Mouse (Mus musculus) forebrain, embryonic 14.5 days (tissue): ENCODE data around the gene Crhr2. TPM values are rescaled to one million over a fixed set of nuclear protein-coding genes. Genes with fewer than 3 reads are reported as not detected.

ENCODE experiments used
- ATAC-seq: fragments of 200-750 bp; cut with Nextera tagmentation; 2 replicates; pipeline ENCODE4 v1.8.0; 2017; ENCODE audit warnings: mild to moderate bottlenecking, moderate library complexity
- DNase-seq: peaks from one replicate; pipeline ENCODE4 v3.0.0-alpha.2; 2015; ENCODE audit warnings: low spot score
- H3K27ac ChIP-seq: fragments of 300-500 bp; sonication (generic); 2 replicates; pipeline ENCODE4 v1.5.1; 2014; ENCODE audit warnings: low read depth, mild to moderate bottlenecking, control low read depth, low read length, moderate library complexity
- H3K27me3 ChIP-seq: fragments of 300-500 bp; sonication (generic); replicated peaks from 2 replicates; pipeline ENCODE4 v1.6.1; 2014; ENCODE audit warnings: low read length, control low read depth, mixed read lengths; ENCODE audit not compliant: control insufficient read depth, insufficient read depth
- H3K36me3 ChIP-seq: fragments of 300-500 bp; sonication (generic); 2 replicates; pipeline ENCODE4 v1.6.1; 2014; ENCODE audit warnings: low read length, control low read depth; ENCODE audit not compliant: control insufficient read depth, insufficient read depth
- H3K4me1 ChIP-seq: fragments of 300-500 bp; sonication (generic); 2 replicates; pipeline ENCODE4 v1.6.1; 2014; ENCODE audit warnings: antibody characterized with exemption, low read length, control low read depth; ENCODE audit not compliant: control insufficient read depth, insufficient read depth
- H3K4me2 ChIP-seq: fragments of 300-500 bp; sonication (generic); 2 replicates; pipeline ENCODE4 v1.6.1; 2014; ENCODE audit warnings: mild to moderate bottlenecking, control low read depth, low read length
- H3K4me3 ChIP-seq: fragments of 300-500 bp; sonication (generic); 2 replicates; pipeline ENCODE4 v1.5.1; 2014; ENCODE audit warnings: low read depth, low read length, control low read depth
- H3K9ac ChIP-seq: fragments of 300-500 bp; sonication (generic); 2 replicates; pipeline ENCODE4 v1.6.1; 2014; ENCODE audit warnings: mild to moderate bottlenecking, low read length, control low read depth, moderate library complexity
- H3K9me3 ChIP-seq: fragments of 300-500 bp; sonication (generic); replicated peaks from 2 replicates; pipeline ENCODE4 v1.6.1; 2016; ENCODE audit warnings: low read length, control low read depth, mixed read lengths; ENCODE audit not compliant: control insufficient read depth
- WGBS: fragments of 180-500 bp; shearing (Covaris S2); extraction: QIAGEN DNeasy Blood & Tissue Kit; methylation state at CpG from one replicate; pipeline ENCODE4 v1.1.7; 2014; 5-methylcytosine and 5-hydroxymethylcytosine counted together
- polyA plus RNA-seq: library from polyadenylated mRNA; unstranded; fragments of >200 nt; fragmentation: Nextera tagmentation; extraction: Ambion mirVana; gene quantifications from 2 replicates; pipeline ENCODE4 v1.2.1, GENCODE M21; 2014

Gene Crhr2
- 0.50 and 0.62 TPM in 2 replicates for polyA plus RNA-seq

DNA sequence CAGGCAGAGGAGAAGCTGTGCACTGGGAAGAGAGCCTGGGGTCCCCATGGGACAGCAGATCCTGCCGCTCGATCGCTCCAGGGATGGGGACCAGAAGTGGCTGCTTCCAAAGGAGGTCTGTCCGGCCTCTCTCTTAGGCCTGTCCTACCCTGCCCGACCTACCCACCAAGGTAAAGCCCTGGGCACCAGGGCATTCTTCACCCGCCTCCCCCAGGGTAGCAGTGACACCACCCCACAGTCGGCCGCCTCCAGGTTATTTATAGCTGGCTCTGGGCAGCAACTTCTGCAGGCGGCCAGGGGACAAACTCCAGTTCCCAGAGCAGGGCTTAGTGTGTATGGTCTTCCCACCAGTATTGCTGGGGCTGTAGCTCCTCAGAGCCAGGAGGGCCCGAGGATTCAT is at the start of gene Crhr2:
Crhr2 (minus strand) TSS at position 223 of the 400 bp plus-strand sequence.
- Histone ChIP-seq H3K9me3 (no peaks in the 10 kb centered on the region), H3K27ac (no peak within 1 kb of the TSS), H3K9ac (no peak within 1 kb of the TSS), H3K4me2 (no peak within 1 kb of the TSS), H3K27me3 (no peaks in the 10 kb centered on the region), H3K4me3 (no peak within 1 kb of the TSS), H3K36me3 (no peaks in the 10 kb centered on the region), H3K4me1 (no peaks in the 10 kb centered on the region)
- DNase-seq (no peak), ATAC-seq (no peak)
- 73% methylated on average over 10 of the region's 10 CpGs for WGBS

DNA sequence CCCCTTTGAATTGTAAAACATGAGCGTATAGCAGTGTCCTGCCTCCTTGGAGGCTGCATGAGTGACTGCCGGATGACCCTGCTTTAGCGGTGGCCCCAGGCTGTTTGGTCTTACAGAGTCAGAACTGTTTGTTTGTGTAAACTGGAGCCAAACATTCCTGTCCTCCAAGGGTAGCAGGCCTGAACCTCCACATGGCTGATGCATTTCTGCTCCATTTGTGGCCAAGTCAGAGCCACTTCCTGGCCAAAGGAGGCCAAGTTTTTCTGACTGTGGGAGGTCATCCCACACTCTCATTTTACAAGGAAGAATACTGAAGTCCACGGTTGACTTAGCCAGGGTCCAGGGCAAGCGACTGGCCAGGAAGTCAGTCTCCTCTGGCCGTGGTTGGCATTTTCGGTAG is 46.7 kb upstream of the Crhr2 start:
- Histone ChIP-seq H3K36me3 (no peaks in the 10 kb centered on the region), H3K4me1 (no peaks in the 10 kb centered on the region), H3K27me3 (no peaks in the 10 kb centered on the region), H3K9ac (no peak overlapping the region), H3K4me2 (no peak overlapping the region), H3K27ac (no peak overlapping the region), H3K9me3 (no peaks in the 10 kb centered on the region), H3K4me3 (no peak overlapping the region)
- no peak for ATAC-seq
- no peak for DNase-seq
- 87% methylated on average over 7 of the region's 7 CpGs for WGBS

DNA sequence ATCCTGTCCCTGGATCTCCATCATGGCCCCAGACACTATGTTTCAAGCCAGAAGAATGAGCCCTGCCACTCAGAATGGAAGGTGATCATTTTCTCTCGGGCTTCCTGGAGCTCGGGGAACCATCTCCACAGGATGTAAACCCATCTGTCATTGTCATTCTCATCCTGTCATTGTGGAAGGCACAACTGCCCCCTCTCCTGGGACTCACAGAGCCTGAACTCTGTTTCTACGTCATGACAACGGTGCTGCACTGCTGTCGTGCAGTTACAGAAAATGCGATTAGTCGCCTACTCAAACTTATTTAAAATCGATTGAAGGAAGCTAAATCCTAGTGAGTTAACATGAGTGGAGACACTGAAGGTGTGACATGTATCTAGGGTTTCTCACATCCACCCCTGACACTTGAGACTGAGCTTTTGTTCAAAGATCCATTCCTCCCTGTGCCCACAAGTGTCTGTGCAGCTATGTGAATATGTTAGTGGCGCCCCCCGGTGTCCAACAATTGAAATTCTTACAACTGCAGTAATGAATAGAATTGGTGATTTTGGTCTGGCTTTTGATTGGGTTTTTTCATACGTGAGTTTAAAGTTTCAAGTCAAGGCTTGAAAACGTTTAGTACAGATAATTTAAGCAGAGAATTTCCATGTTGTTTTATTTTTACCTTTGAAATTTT is 44.4 kb upstream of the Crhr2 start:
- Histone ChIP-seq H3K4me3 (no peak overlapping the region), H3K36me3 (no peaks in the 10 kb centered on the region), H3K4me1 (no peaks in the 10 kb centered on the region), H3K27ac (no peak overlapping the region), H3K27me3 (no peaks in the 10 kb centered on the region), H3K4me2 (no peak overlapping the region), H3K9me3 (no peaks in the 10 kb centered on the region), H3K9ac (no peak overlapping the region)
- WGBS: 58% methylated on average over 12 of the region's 12 CpGs
- DNase-seq: no peak
- no peak for ATAC-seq

DNA sequence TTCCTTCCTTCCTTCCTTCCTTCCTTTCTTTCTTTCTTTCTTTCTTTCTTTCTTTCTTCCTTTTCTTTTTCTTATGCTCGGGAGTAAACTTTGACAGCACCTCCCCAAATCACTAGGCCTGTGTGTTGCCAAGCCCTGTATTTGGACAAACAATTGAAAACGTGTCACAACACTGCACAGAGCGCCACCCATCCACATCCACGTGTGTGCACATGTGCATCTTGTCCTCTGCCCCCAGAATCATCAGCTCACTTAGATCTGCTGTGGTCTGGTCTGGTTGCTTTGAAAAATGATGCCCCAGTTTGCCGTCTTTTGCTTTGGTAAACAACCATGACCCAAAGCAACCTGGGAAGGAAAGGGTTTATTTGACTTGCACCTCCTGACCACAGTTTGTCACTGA is 43.1 kb upstream of the Crhr2 start:
- ATAC-seq: no peak
- Histone ChIP-seq H3K9me3 (no peaks in the 10 kb centered on the region), H3K4me2 (no peak overlapping the region), H3K27me3 (no peaks in the 10 kb centered on the region), H3K36me3 (no peaks in the 10 kb centered on the region), H3K4me1 (no peaks in the 10 kb centered on the region), H3K27ac (no peak overlapping the region), H3K4me3 (no peak overlapping the region), H3K9ac (no peak overlapping the region)
- WGBS: 50% methylated on average over 5 of the region's 5 CpGs
- DNase-seq: no peak

DNA sequence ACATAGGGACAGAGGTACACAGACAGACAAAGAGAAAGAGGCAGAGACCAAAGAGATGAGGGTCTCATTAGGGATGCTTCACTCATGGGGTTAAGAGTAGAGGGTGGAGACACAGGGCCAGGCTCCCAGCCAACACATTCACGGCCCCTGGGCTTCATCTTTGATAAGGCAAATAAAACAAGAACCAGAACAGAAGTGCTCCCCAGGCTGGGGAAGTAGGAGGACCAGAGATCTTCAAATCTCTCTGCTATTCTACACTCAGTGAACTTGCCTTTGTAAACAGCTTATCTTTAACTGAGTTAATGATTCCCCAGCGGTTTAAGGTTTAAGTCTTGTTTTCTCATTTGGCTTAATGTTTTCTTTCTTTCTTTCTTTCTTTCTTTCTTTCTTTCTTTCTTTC is 42.6 kb upstream of the Crhr2 start:
- Histone ChIP-seq H3K9me3 (no peaks in the 10 kb centered on the region), H3K4me1 (no peaks in the 10 kb centered on the region), H3K27ac (no peak overlapping the region), H3K4me2 (no peak overlapping the region), H3K4me3 (no peak overlapping the region), H3K27me3 (no peaks in the 10 kb centered on the region), H3K36me3 (no peaks in the 10 kb centered on the region), H3K9ac (no peak overlapping the region)
- ATAC-seq (no peak), DNase-seq (no peak)
- WGBS: 44% methylated on average over 2 of the region's 2 CpGs

DNA sequence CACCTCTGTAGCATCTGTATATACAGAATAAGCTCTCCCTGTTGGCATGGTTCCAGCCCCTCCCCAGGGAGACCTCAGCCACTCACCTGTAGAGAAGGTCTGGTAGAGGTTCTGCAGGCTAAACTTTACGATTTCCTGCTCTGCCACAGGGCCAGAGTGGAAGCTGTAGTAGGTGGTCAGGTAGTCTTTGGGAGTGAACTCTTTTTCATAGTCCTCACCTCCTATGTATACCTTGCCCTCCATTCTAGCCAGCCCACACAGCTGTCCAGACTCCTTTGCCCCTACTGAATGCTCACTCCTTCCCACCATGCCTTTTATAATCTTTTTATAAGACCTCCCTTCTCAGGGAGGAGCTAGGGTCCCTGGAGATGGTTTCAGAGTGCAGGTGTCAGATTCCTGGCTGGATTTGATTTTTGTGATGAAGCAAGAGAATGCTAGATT is 41.9 kb upstream of the Crhr2 start, which contains the start of gene Inmt:
Inmt (minus strand) TSS at position 303 of the 441 bp plus-strand sequence.
- H3K27me3 ChIP-seq: no peaks in the 10 kb centered on the region
- no peak within 1 kb of the TSS for H3K9ac ChIP-seq

DNA sequence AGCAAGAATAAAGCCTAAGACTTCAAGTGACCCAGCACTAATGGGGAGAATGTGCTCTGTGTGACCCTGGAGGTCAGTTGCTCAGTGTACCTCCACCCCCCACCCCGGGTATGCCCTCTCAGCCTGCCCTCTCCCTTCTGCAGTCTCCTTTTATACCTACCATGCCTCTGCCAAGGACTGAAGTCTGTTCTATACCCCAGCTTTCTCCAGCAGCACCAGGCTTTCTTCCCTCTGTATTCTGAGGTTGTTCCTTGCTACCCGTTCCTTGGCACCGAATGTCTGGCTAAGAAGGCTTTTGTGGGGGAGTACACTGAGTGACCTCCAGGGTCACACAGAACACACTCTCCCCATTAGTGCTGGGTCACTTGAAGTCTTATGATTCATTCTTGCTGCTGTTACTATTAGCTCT is 41.1 kb upstream of the Crhr2 start:
- no peaks in the 10 kb centered on the region for H3K27me3 ChIP-seq
- 7% methylated on average over 3 of the region's 3 CpGs for WGBS
- DNase-seq: no peak
- no peak overlapping the region for H3K4me2 ChIP-seq
- no peak for ATAC-seq
- no peaks in the 10 kb centered on the region for H3K36me3 ChIP-seq
- H3K9ac ChIP-seq: no peak overlapping the region
- H3K27ac ChIP-seq: no peak overlapping the region
- no peaks in the 10 kb centered on the region for H3K4me1 ChIP-seq
- no peaks in the 10 kb centered on the region for H3K9me3 ChIP-seq
- H3K4me3 ChIP-seq: no peak overlapping the region

More for the DNA sequence above, 41.9 kb upstream of the Crhr2 start, which contains the start of gene Inmt:
- Histone ChIP-seq H3K27ac (no peak within 1 kb of the TSS), H3K4me2 (no peak within 1 kb of the TSS), H3K36me3 (no peaks in the 10 kb centered on the region), H3K9me3 (no peaks in the 10 kb centered on the region), H3K4me1 (no peaks in the 10 kb centered on the region), H3K4me3 (no peak within 1 kb of the TSS)
- ATAC-seq (no peak), DNase-seq (no peak)
- 78% methylated on average over 1 of the region's 1 CpGs for WGBS

DNA sequence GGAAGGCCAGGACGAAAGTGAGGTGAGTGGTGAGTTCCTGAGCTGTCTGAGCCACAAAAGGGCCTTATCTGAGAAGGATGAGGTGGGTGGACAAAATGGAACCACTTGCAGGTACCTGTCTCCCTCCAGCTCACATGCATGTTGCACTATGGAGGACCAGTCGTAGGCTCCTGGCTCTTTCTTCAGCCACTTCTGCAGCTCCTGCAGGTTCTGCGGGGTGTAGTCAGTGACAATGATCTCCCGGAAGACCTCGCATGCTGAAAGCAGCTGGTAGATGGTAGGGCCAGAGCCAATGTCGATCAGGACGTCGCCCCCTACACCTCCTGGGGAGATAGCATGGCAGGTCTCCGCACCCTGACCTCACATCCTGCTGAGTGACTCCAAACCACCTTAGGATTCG is 40.4 kb upstream of the Crhr2 start:
- Histone ChIP-seq H3K4me3 (no peak overlapping the region), H3K4me1 (no peaks in the 10 kb centered on the region), H3K27ac (no peak overlapping the region), H3K36me3 (no peaks in the 10 kb centered on the region), H3K4me2 (no peak overlapping the region), H3K27me3 (no peaks in the 10 kb centered on the region), H3K9me3 (no peaks in the 10 kb centered on the region), H3K9ac (no peak overlapping the region)
- 66% methylated on average over 10 of the region's 10 CpGs for WGBS
- ATAC-seq (no peak), DNase-seq (no peak)

DNA sequence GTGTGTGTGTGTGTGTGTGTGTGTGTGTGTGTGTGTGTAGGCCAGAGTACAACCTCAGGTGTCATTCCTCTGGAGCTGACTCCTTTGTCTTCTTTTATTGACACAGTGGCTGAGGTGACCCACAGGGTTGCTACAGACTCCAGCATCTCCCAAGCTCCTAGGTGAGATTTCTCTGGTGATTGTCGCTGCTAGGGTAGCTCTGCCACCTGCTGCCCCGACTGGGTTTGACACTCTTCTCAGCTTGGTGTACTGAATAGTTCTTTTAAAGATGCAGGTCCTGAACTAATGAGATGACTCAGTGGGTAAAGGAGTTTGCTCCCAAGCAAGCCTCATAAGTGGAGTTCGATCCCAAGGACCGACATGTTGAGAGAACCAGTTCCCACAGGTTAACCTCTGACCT is 38.8 kb upstream of the Crhr2 start:
- Histone ChIP-seq H3K4me1 (no peaks in the 10 kb centered on the region), H3K9ac (no peak overlapping the region), H3K4me3 (no peak overlapping the region), H3K4me2 (no peak overlapping the region), H3K36me3 (no peaks in the 10 kb centered on the region), H3K9me3 (no peaks in the 10 kb centered on the region), H3K27me3 (no peaks in the 10 kb centered on the region), H3K27ac (no peak overlapping the region)
- DNase-seq (no peak), ATAC-seq (no peak)
- 55% methylated on average over 4 of the region's 4 CpGs for whole genome bisulfite sequencing
